Mouse (Mus musculus): ENCODE data around the gene Fmnl1. TPM values are rescaled to one million over a fixed set of nuclear protein-coding genes. Genes with fewer than 3 reads are reported as not detected.

The Fmnl1 gene
- 1 to 10 TPM; 2.2 to 3.9 (median 3.5) TPM for total RNA-seq (2022)

GRCm38 (mm10) chr11:103170494-103171285 lies at the start of gene Fmnl1:
Gene Fmnl1 (plus strand): TSS chr11:103171107.
- DNase-seq (ENCODE audit: low spot score in 2 of 2): no peak

- peak in 1 of 2 experiments; percentile 62 for DNase-seq (ENCODE audit: low spot score in 2 of 2)
Observed at GRCm38 (mm10) chr11:103131701-103132575, 39.0 kb upstream of the Fmnl1 start, which contains the start of gene Hexim2. Gene Hexim2 (plus strand): TSS chr11:103132429.

- DNase-seq (ENCODE audit: low spot score in 2 of 2): peak; percentile 100
Observed at GRCm38 (mm10) chr11:103132576-103133455, 38.1 kb upstream of the Fmnl1 start.

- DNase-seq (ENCODE audit: low spot score in 2 of 2): no peak
Observed at GRCm38 (mm10) chr11:103133456-103134185, 37.3 kb upstream of the Fmnl1 start.

- no peak for DNase-seq (ENCODE audit: low spot score in 2 of 2)
Observed at GRCm38 (mm10) chr11:103134221-103134620, 36.7 kb upstream of the Fmnl1 start.

GRCm38 (mm10) chr11:103136039-103136577 lies 34.8 kb upstream of the Fmnl1 start:
- no peak for DNase-seq (ENCODE audit: low spot score in 2 of 2)

- no peak for DNase-seq (ENCODE audit: low spot score in 2 of 2)
Observed at GRCm38 (mm10) chr11:103139951-103140762, 30.8 kb upstream of the Fmnl1 start.

- DNase-seq (ENCODE audit: low spot score in 2 of 2): peak in 1 of 2 experiments; percentile 31
Observed at GRCm38 (mm10) chr11:103140763-103141100, 30.2 kb upstream of the Fmnl1 start.

- peak; percentile 40 to 49 for DNase-seq (ENCODE audit: low spot score in 2 of 2)
Observed at GRCm38 (mm10) chr11:103141101-103141943, 29.6 kb upstream of the Fmnl1 start.

- no peak for DNase-seq (ENCODE audit: low spot score in 2 of 2)
Observed at GRCm38 (mm10) chr11:103141944-103142255, 29.0 kb upstream of the Fmnl1 start.

- peak; percentile 30 to 36 for DNase-seq (ENCODE audit: low spot score in 2 of 2)
Observed at GRCm38 (mm10) chr11:103142441-103143182, 28.3 kb upstream of the Fmnl1 start.

GRCm38 (mm10) chr11:103144309-103145285 lies 26.3 kb upstream of the Fmnl1 start:
- no peak for DNase-seq (ENCODE audit: low spot score in 2 of 2)

- DNase-seq (ENCODE audit: low spot score in 2 of 2): no peak
Observed at GRCm38 (mm10) chr11:103146386-103146785, 24.5 kb upstream of the Fmnl1 start.

GRCm38 (mm10) chr11:103147766-103148165 lies 23.1 kb upstream of the Fmnl1 start:
- DNase-seq (ENCODE audit: low spot score in 2 of 2): no peak

GRCm38 (mm10) chr11:103149771-103150170 lies 21.1 kb upstream of the Fmnl1 start:
- DNase-seq (ENCODE audit: low spot score in 2 of 2): no peak

GRCm38 (mm10) chr11:103158621-103159478 lies 12.1 kb upstream of the Fmnl1 start:
- DNase-seq (ENCODE audit: low spot score in 2 of 2): peak; percentile 96

Data from gastrocnemius, adult 8-10 months (tissue).